Mouse (Mus musculus): ENCODE measurements around the gene Fhod1.

The Fhod1 gene

GRCm38 (mm10) chr8:105315073-105315769 is 32.5 kb downstream of the Fhod1 start:
- peak; percentile 64 to 70 for DNase-seq

- peak in 1 of 2 experiments; percentile 21 for DNase-seq
These were observed 33.9 kb downstream of the Fhod1 start for GRCm38 (mm10) chr8:105313622-105314402.

GRCm38 (mm10) chr8:105312891-105313481 is 34.8 kb downstream of the Fhod1 start:
- peak; percentile 55 to 65 for DNase-seq

GRCm38 (mm10) chr8:105311718-105312117 is 36.0 kb downstream of the Fhod1 start:
- no peak for DNase-seq

- peak; percentile 52 to 66 for DNase-seq
These were observed 37.6 kb downstream of the Fhod1 start for GRCm38 (mm10) chr8:105310118-105310517.

- DNase-seq: peak; percentile 95 to 96
These were observed 38.5 kb downstream of the Fhod1 start for GRCm38 (mm10) chr8:105309142-105309847.

- DNase-seq: peak in 1 of 2 experiments; percentile 45
These were observed 39.3 kb downstream of the Fhod1 start for GRCm38 (mm10) chr8:105308428-105308827.

GRCm38 (mm10) chr8:105307670-105308069 is 40.1 kb downstream of the Fhod1 start:
- peak in 1 of 2 experiments; percentile 49 for DNase-seq

GRCm38 (mm10) chr8:105306146-105306691 is 41.5 kb downstream of the Fhod1 start:
- DNase-seq: peak; percentile 31 to 45

- peak; percentile 80 to 84 for DNase-seq
These were observed 42.3 kb downstream of the Fhod1 start, which contains the start of gene Elmo3 for GRCm38 (mm10) chr8:105305211-105306145. Gene Elmo3, plus strand, starts transcription at chr8:105305601.

GRCm38 (mm10) chr8:105304325-105305210 is 43.2 kb downstream of the Fhod1 start:
- DNase-seq: peak in 1 of 2 experiments; percentile 38

GRCm38 (mm10) chr8:105303874-105304273 is 43.9 kb downstream of the Fhod1 start:
- DNase-seq: no peak

GRCm38 (mm10) chr8:105303396-105303795 is 44.4 kb downstream of the Fhod1 start:
- no peak for DNase-seq

GRCm38 (mm10) chr8:105299962-105300361 is 47.8 kb downstream of the Fhod1 start:
- no peak for DNase-seq

- no peak for DNase-seq
These were observed 49.2 kb downstream of the Fhod1 start for GRCm38 (mm10) chr8:105298351-105299252.

GRCm38 (mm10) chr8:105297511-105298192 is 50.1 kb downstream of the Fhod1 start, which contains the start of gene E2f4:
Gene E2f4, plus strand, starts transcription at chr8:105297663.
- DNase-seq: peak; percentile 91 to 95

- DNase-seq: no peak
These were observed 51.7 kb downstream of the Fhod1 start, which contains the start of gene Exoc3l for GRCm38 (mm10) chr8:105295895-105296573. Gene Exoc3l, minus strand, starts transcription at chr8:105296101.

- DNase-seq: no peak
These were observed 52.5 kb downstream of the Fhod1 start for GRCm38 (mm10) chr8:105295256-105295655.
